Mouse (Mus musculus): ENCODE results near the gene Rdm1. TPM values are rescaled to one million over a fixed set of nuclear protein-coding genes. Genes with fewer than 3 reads are reported as not detected.

Rdm1 gene
- total RNA-seq, 4 experiments from 2014 or later: 9.3 to 16.1 (median 11.0) TPM

GRCm38 (mm10) chr11:101680634-101681325 is 53.8 kb downstream of the Rdm1 start:
- DNase-seq (ENCODE audit: low spot score in 2 of 2): no peak

DNA sequence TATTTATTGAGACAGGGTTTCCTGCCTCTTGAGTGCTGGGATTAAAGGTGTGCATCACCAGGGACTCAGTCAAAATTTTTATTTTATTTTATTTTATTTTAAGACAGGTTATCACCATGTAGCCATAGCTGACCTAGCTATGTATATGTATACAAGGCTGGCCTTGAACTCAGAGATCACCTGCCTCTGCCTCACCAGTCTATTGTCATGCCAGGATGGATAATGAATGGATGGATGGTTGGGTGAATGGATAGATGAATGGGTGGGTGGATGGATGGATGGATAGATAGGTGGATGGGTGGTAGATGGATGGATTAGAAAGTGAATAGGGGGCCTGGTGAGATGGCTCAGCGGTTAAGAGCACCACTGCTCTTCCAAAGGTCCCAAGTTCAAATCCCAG is 55.0 kb downstream of the Rdm1 start:
- DNase-seq (ENCODE audit: low spot score in 2 of 2): no peak

GRCm38 (mm10) chr11:101682410-101682960 is 55.5 kb downstream of the Rdm1 start:
- no peak for DNase-seq (ENCODE audit: low spot score in 2 of 2)

Other genes starting within 250 kb of the Rdm1 start
- gene Aarsd1, start 209.6 kb upstream of the Rdm1 start, total RNA-seq (2022): 10 to 100 TPM; 47.6 to 54.3 (median 48.9) TPM
- 1 to 10 TPM; 6.0 to 9.6 (median 6.5) TPM for gene Gm27029, start 202.4 kb upstream of the Rdm1 start, total RNA-seq (2022)
- 10 to 100 TPM; 27.8 to 35.4 (median 31.9) TPM for gene Rundc1, start 202.1 kb upstream of the Rdm1 start, total RNA-seq (2022)
- 1 to 10 TPM in 3 of 4 experiments, under 1 TPM in 1; 0.74 to 1.5 (median 1.3) TPM for gene Ptges3l, start 201.9 kb upstream of the Rdm1 start, total RNA-seq (2022)
- 10 to 100 TPM; 23.9 to 46.8 (median 33.8) TPM for gene Rpl27, start 184.9 kb upstream of the Rdm1 start, total RNA-seq (2022)
- 1 to 10 TPM; 2.2 to 7.6 (median 3.5) TPM for gene Ifi35, start 178.8 kb upstream of the Rdm1 start, total RNA-seq (2022)
- 100 to 1,000 TPM; 109 to 121 (median 110) TPM for gene Rnd2, start 162.2 kb upstream of the Rdm1 start, total RNA-seq (2022)
- 10 to 100 TPM; 27.9 to 42.8 (median 34.9) TPM for gene Vat1, start 161.0 kb upstream of the Rdm1 start, total RNA-seq (2022)
- gene Brca1, start 75.2 kb upstream of the Rdm1 start, total RNA-seq (2022): 1 to 10 TPM in 3 of 4 experiments, under 1 TPM in 1; 0.83 to 2.0 (median 1.4) TPM
- 100 to 1,000 TPM; 125 to 154 (median 137) TPM for gene Nbr1, start 75.0 kb upstream of the Rdm1 start, total RNA-seq (2022)
- gene Tmem106a, start 45.0 kb upstream of the Rdm1 start, total RNA-seq (2022): 1 to 10 TPM; 1.6 to 4.4 (median 3.3) TPM
- gene Gm11634, start 27.9 kb upstream of the Rdm1 start, total RNA-seq (2022): not detected
- 10 to 100 TPM; 11.8 to 21.0 (median 17.4) TPM for gene Arl4d, start 38.3 kb downstream of the Rdm1 start, total RNA-seq (2022)
- gene Dhx8, start 105.7 kb downstream of the Rdm1 start, total RNA-seq (2022): 10 to 100 TPM; 31.2 to 38.3 (median 35.3) TPM
- 10 to 100 TPM in 3 of 4 experiments, 1 to 10 TPM in 1; 9.8 to 17.3 (median 12.6) TPM for gene Etv4, start 158.2 kb downstream of the Rdm1 start, total RNA-seq (2022)